Mouse (Mus musculus): ENCODE data around the gene Gsx2.
A peak's percentile ranks its signal among the peaks of the same experiment; 100 is the strongest.

Gsx2 gene

DNA sequence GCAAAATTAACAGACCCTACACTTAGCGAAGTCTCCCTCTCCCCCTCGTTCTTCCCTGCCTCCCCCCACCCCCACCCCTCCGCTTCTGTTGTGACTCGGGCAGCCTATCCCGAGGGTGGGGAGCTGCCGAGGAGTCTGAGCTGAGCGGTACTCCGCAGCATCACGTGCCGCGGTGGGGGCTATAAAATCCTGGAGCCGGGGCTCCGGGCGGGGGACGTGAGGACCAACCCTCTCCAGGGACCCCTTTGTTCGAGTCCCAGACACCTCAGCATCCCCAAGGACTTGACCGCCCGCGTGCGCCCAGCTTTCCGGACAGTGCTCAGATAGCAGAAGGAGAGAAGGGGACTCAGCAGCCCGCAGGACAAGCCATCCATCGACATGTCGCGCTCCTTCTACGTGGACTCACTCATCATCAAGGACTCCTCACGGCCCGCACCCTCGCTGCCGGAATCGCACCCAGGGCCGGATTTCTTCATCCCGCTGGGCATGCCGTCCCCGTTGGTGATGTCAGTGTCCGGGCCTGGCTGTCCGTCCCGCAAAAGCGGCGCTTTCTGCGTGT, at the start of gene Gsx2:
TSS of gene Gsx2 (plus strand) at position 219 of the 559 bp plus-strand sequence.
- no peak for DNase-seq

DNA sequence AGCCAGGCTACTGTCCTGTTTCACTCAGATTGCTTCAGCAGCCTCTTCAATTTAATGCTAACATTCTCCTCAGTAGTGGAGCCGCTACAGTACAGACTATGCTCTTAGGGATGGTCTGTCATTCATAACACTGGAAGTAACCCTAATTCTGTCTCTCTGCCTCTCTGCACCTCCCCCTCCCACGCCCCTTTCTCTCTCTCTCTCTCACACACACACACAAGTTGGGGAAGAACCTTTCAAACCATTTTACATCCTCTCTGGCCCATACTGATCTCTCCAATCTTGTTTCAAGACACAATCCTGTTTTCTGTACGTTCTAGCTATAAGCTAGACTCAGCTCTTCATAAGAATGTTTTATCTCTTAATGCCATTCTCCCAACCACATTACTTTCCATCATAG, 39.9 kb upstream of the Gsx2 start:
- no peak for DNase-seq

DNA sequence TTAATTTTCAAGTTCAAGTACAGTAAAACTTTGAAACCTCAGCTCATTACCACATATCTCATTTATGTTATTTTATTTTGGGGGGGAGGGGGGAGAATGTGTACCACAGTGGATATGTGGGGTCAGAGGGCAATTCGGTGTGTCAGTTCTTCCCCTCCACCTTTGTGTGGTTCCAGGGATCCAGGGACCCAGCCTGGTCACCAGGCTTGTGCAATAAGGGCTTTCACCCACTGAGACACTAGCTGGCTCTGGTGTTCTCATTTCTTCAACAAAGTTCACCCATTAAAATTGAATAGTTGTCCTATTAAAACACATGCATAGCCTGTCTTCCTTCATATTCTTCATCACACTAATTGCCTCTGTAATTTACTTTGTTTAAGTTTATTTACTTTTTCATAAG, 36.1 kb upstream of the Gsx2 start:
- no peak for DNase-seq

DNA sequence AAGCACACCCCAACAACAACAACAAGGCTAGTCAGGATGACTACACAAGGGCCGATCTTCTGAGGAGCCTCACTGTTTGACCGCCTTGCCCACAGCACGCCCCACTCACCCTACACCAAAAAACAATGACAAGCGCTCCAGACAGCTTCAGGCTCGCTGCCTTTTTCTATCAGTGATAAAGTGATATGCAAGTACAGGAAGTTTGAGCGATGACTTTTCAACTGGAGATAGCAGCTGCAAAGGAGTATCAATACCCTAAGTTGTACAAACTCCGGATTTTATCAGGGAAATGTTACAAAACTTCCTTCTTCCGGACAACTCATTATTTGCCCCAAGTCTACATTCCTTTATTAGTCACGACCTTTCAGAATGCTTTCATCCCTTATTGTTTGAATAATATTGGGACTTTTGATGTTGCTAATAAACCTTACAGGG, 32.4 kb upstream of the Gsx2 start:
- no peak for DNase-seq

DNA sequence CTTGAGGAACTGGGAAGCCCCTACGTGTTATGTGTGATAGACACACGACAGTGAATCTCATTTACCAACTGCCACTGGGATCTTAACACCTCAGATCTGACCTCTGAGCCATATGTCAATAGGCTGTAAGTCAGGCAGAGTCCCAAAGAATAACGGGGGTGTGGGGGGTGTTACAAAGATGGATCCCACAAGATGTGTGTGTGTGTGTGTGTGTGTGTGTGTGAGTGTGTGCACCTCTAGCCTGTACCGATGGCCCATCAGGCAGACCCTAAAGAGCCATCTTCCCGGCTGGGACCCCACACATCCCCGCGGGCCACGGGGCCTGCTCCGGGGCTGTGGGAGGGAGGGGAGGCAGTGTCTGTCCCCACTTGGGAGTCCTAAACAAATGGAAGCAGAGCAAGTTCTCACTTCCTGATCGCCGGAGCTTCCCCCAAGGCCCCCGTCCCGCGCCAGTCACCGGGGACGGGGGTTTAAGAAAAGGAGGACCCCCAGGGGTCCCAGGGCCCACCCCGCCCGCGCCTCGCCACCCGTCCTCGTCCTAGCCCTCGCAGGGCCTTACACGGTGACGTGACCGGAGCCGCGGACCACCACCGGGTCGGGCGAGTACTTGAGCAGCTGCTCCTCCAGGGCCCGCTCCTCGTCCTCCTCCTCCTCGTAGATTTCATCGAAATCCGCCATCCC, 31.6 kb upstream of the Gsx2 start:
- peak; percentile 52 for DNase-seq

DNA sequence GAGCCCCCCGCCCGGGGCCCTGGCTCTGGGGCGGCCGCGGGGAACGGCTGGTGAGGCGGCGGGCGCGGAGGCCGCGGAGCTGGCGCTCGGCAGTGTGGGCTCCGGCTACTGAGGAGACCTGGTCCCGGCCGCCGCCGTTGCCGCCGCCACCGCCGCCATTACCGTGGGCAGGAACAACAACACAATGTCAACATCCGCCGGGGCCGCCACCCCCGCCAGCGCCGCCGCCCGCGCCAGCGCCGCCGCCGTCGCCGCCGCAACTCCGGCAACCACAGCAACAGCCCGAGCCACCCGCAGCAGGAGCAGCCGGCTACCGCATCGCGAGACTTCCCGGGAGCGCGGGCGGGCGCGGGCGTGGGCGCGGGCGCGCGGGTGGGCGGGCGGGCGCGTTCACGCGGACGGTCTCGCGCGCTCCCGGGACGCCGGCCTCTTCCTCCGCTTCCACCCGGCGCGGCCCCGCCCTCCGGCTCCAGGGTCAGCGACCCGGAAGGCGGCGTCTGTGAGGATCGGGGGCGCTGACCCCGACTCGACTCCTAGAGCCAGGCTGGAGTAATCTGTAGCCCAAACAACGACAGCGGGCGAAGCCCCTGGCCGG, 31.0 kb upstream of the Gsx2 start, which contains the start of gene Chic2:
TSS of gene Chic2 (minus strand) at position 465 of the 595 bp plus-strand sequence.
- DNase-seq: peak; percentile 83

DNA sequence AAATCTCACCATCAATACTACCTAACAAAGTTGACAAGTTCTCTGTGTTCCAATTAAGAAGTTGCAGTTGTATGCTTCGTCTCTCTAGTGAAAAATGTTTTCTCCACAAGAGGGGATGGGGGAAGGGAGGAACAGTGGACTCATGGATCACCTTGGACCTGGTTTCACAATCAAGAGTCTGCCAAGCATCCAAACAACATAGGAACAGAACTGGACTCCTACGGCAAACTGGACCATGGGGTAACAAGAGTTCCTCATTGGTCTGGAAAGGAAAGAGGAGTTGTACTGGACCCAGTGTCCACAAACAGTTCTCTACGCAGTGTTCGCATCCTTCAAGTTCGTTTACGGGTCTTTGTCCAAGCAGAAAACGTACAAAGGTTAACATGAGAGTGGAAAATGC, 30.0 kb upstream of the Gsx2 start:
- no peak for DNase-seq

DNA sequence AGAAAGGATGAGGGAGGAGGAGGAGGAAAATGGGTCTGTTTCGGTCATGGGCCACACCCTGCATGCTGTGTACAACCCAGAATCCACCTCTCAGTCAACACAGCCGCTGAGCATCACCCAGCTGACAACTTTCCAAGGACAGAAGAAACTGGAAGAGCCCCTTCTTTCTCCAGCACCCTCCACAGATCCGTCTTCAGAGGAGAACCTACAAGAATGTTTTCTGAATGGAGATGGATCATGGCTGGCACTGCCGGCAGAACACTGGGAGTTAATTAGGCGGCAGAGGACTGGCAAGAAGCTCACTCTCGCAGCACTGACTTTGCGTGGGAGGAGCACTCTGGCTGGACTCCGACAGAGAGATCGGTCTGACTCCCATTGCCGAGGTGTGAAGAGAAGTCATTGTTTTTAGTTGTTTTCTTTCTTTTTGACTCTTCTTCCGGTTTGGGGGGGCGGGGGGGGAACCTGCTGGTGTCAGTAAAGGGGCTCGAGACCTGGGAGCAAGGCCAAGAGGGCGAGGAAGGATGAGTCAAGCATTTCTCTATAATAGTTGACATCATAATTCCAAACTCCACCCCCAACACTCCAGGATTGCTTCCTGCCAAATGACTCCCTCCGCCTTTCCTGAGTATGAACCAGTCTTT, 28.6 kb upstream of the Gsx2 start:
- no peak for DNase-seq

DNA sequence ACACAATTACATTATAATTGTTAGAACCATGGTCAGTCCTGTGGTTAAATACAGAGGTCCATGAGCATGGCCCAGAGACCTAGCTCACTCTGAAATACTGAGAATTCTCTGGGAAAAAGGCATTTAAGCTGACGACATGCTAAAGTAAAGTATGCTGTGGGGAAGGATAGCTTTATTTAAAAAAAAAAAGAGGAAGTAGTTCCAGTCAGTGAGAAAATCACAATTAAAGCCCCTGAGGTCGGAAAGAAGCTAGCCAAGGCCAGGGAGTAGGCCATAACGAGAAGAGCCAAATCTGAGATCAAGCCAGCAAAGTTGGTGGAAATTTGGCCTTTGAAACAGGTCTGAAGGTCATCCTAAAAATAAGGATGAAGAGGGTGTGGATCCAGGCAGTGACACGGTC, 24.3 kb upstream of the Gsx2 start:
- DNase-seq: no peak

DNA sequence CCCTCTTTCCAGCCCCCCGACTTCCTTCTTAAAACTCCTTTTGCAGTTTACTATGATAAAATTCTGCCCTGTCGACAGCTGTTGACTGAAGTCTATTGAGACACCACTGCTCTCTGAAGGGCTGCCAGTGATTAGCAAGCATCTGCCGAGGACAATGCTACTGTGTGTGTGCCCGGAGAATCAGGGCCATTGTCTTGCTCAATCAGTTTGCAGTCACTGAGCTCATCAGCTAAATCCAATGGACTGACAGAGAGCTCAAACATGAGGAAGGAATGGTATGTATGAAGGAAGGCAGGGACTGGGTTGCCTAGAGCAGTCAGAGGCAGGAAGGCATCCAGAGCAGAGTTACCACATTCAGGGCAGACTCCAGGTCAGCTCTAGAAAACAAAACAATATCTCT, 12.2 kb upstream of the Gsx2 start:
- DNase-seq: no peak

DNA sequence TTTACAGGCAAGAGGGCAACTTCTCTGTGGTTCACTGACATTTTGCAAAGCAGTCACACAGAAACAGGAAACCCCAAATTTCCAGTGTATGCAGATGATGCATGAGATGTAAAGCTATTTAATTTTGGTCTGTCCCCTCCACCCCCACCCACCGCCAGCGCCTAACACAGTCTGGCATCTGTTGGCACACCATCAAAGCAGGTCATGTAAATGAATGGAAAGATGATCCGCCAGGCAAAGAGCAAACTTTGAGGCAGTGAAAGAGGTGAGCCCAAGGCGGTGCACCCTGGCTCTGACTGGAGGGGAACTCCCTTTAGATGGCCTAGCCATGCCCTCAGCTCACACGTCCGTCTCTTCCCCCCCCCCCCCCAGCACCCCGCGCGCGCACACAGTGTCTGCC, 8.7 kb upstream of the Gsx2 start:
- no peak for DNase-seq

DNA sequence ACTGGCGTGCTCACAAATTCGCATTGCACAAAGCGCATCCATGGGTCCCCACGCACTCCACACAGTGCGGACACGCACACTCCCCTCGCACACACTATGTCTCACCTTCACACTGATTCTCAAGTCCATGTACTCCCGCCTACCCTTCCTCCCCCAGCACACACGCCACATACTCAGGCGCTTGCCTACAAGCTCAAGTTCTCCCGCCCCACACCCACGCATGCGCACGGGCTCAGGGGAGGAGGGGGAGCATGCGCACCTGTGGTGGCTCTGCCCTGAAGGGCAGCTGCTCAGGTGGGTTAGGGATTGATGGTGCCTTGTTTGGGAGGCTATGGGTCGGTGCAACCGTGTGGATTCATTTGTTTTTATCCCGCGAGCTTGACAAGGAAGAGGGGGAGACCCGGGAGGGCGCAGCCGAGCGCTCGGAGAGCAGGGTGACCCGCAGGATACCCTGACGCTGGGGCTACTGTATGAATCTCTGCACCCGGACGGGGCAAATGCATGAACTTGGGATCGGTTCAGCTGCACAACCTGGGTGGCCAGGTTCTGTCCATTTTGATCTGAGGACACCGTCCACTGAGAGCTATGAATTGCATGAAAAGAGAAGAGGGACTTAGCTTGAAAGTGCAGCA, 8.2 kb upstream of the Gsx2 start:
- peak; percentile 73 for DNase-seq

DNA sequence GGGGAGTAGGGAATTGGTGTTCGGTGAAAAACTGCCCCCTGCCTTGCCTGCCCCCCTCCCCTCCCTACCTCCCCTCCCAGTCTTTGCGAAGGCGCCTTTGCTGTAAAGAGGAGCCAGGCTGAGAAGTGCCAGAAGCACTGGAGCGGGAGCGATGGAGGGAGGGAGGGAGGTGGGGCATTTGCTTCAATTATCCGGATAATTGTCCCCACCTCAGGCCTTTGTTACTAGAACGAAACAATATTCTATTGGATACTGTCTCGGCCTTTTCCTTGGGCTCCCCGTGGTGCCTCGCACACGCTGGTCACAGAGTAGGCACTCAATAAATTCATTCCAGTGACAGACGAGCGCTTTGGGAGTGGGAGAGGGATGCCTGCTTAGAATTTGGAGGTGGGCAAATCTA, 5.3 kb upstream of the Gsx2 start:
- no peak for DNase-seq

DNA sequence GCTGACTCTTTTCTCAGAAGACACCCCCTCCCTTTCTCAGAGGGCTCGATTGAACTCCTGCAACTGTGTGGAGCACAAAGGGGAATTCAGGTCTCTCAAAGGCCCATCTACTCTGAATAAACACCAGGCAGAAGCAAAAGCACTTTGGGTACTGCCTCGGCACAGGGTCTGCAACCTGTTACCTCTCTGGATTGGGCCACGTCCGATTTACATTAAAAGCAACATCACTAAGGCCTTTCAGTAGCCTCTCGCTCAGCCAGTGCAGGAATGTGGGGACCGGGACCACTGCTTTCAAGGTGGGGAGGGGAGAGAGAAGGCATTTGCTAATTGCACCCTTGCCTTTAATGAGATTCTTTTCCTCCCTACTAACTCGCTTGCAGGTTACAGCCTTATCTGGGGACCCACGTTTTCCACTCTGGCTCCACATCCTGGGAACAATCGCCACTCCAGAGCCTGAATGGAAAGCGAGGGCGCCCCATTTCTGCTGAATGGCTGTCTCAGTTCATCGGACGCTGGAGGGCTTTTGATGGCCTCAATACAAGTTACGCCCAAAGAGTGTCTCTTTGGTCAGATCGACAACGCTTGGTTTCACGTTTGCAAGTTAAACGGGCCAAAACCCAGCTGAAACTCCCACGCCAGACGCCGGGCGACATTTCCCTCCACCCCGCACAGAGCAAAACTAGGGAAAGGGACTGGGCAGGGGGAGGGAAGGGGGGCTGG, 4.6 kb upstream of the Gsx2 start:
- DNase-seq: peak; percentile 8

DNA sequence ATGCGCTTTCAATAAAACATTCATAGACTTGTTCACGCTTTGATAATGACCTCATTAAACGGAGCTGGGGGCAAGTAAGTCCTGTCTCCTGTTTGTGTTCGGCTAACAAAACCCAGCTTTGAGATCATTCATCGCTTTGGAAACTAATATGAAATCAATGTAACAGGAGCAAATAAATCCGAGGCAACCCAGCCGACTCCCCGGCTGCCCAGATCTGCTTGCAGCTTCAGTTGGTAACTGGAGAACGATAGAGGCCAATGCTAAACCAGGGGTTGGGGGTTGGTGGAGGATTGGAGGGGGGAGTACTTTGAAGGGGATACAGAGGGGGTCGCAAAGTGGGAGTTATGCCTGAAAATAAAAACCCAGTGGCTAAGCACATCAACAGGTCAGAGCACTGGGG, 3.5 kb upstream of the Gsx2 start:
- no peak for DNase-seq

DNA sequence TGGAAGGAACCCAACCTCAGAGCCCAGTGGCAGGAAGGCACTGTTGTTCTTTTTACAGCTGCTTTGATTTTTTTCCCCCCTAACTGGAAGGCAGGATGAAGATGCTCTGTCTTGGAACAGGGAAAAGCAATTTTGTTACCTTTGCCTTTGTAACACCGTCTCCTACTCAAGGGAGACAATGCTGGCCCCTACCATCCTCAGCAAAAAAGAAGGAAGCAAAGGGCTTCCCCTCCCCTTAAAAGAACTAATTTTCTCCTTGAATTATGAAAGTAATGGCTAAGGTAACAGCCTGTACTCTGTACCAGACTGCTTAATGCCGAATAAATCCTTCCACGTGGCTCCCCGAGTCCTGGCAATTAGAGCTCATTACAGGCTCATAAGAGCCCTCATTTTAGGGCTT, 2.9 kb upstream of the Gsx2 start:
- no peak for DNase-seq

DNA sequence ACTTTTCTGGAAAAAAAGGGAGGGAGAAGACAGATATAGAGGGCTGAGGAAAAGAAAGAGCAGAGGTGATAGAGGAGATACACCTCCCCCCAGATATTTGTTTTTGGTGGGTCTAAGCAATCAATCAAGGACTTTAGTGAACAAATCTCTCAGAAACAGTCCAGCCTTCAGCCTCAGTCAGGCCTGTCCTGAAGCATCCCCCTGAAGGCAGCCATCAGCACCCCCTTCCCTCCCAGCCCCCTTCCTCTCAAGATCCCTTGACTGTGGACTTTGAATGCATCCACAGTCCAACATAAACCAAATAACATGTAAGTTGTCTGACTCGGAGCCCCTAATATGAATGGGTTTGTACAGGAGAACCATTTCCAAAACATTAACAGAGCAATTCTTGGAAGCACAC, 2.2 kb upstream of the Gsx2 start:
- DNase-seq: no peak

DNA sequence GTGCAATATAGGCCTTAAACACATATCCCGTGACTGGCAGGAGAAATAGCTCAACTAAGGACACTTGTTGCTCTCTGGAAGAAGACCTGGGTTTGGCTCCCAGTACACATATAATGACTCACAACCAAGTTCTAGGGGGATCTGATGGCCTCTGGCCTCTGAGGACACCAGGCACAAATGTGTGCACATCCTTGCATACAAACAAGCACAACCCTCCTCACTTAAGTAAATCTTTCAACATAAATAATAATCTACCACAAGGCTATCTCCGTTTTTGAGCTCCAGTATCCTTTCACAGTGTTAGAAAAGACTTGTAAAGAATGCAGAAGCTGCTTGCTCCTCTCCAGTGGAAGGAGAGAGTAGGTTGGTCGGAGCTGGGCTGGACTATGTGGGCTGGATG, 1.7 kb upstream of the Gsx2 start:
- DNase-seq: no peak

DNA sequence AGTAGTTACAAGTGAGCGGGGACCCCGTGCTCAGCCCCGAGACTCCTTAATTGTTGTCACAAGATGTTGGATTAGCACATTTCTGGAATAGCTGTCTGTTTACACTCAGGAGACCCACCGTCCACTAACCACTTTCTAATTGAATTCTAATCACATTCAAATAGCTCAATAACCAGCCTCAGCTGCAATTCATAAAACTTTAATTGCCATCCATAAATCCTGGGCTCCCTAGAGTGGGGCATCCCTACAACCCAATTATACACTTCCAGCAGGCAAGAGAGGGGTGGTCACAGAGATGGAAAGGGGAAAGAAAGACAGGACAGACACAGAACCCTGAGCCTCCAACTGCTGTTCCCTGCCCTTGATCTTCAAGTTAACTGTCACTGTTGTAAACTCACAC, 1.3 kb upstream of the Gsx2 start:
- DNase-seq: no peak

DNA sequence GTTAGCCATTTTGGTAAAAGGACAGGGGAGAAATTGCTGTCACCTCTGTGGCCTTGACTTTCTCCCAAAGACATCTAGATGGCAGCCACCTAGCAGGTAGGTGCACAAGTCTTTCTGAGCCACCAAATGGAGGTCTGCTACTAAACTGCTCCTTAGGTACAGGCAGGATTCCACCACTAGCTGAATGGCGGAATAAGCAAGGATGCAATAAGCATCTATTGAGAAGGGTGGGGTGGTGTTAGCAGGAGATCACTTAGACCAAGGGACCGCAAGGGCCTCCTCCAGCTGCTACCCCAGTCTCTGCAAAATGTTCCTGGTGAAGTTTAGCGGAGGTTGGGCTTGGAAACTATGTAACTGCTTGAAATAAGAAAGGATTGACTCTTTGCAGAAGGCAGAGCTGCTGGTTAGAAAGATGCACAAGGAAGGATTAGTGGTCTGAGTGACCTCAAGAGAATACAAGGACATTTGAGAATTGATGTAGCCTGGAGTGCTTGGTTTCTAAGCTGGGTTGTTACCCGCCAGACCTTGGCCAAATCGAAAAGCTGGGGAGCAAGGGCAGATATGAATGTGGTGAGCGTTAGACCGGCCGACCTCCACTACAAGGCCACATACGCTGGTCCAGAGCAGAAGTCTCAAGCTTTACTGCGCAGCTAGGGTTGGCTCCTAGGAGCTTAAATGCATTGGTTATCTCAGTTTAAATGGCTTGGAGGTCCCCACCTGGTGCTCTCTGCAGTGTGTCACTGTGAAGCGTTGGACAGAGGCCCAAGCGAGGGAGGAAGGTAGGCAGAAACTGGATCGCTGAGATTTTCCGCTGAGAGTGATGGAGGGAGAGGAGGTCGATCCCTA, 641 bp upstream of the Gsx2 start:
- DNase-seq: no peak

DNA sequence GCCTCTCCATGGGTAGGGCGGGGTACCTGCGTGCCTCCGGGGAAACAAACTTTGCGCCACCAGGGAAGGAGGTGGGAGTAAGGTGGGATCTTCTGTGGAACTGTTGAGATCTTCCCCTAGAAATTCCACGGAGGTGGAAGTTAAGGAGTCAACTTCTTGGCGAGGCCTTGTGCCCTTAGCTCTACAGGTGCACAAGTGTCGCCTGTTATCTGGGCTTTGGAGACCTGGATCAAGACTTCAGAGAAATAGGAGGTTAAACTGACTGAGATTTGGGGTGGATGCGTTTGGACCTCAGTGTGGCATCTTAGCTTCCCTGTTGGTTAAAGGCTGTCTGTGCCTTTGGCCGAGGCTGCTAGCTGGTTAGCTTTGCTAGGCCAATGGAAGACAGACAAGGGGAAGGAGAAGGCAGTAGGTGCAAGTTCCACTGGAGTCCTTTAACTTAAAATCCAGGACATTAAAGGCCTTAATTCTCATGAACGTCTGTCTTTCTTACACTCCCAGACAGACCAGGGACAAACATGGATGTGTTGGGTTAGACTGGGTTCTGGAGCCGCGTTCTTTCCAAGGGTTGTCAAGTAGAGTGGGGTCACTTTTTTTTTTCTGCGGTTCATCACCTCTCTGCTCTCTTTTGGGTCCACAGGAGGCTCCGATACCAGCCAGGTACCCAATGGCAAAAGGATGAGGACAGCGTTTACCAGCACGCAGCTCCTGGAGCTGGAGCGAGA, 1.1 kb downstream of the Gsx2 start:
- no peak for DNase-seq

DNA sequence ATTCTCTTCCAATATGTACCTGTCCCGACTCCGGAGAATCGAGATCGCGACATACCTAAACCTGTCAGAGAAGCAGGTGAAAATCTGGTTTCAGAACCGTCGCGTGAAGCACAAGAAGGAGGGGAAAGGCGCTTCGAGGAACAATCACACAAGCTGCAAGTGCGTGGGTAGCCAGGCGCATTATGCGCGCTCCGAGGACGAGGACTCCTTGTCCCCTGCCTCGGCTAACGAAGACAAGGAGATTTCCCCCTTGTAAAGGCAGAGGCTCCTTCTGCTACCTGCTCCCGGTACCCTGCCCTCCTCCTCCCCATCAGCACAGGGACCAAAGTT, 1.6 kb downstream of the Gsx2 start:
- no peak for DNase-seq
